Mouse (Mus musculus) MEL (cell line): ENCODE data around the gene Lrrc7.

ENCODE experiments used
- CTCF ChIP-seq, 3 experiments: IDR thresholded peaks in 2 of 3; conservative IDR thresholded peaks in 1 of 3; 2 replicates each; pipeline ENCODE4 v1.5.1; 2011 to 2012; ENCODE audit warnings: low read length in 3 of 3, low read depth in 2 of 3, mild to moderate bottlenecking in 2 of 3, improper control_type of control experiment in 1 of 3, inconsistent platforms in 1 of 3, mixed read lengths in 1 of 3, moderate library complexity in 1 of 3; ENCODE audit not compliant: control insufficient read depth in 1 of 3, insufficient read depth in 1 of 3, poor library complexity in 1 of 3, severe bottlenecking in 1 of 3
- E2F4 ChIP-seq: IDR thresholded peaks from 2 replicates; pipeline ENCODE4 v1.6.1; 2011; ENCODE audit warnings: low read depth, low read length, improper control_type of control experiment, borderline replicate concordance
- EP300 ChIP-seq, 2 experiments: IDR thresholded peaks; 2 replicates each; pipeline ENCODE4 v1.6.1; 2011; ENCODE audit warnings: improper control_type of control experiment in 2 of 2, low read length in 2 of 2, low read depth in 1 of 2, mild to moderate bottlenecking in 1 of 2
- JUND ChIP-seq: IDR thresholded peaks from 2 replicates; pipeline ENCODE4 v1.6.1; 2011; ENCODE audit warnings: low read depth, mild to moderate bottlenecking, improper control_type of control experiment, low read length
- ZKSCAN1 ChIP-seq: IDR thresholded peaks from 2 replicates; pipeline ENCODE4 v1.6.1; 2012; ENCODE audit warnings: low read depth, mild to moderate bottlenecking, inconsistent platforms, low read length, improper control_type of control experiment, moderate library complexity

DNA sequence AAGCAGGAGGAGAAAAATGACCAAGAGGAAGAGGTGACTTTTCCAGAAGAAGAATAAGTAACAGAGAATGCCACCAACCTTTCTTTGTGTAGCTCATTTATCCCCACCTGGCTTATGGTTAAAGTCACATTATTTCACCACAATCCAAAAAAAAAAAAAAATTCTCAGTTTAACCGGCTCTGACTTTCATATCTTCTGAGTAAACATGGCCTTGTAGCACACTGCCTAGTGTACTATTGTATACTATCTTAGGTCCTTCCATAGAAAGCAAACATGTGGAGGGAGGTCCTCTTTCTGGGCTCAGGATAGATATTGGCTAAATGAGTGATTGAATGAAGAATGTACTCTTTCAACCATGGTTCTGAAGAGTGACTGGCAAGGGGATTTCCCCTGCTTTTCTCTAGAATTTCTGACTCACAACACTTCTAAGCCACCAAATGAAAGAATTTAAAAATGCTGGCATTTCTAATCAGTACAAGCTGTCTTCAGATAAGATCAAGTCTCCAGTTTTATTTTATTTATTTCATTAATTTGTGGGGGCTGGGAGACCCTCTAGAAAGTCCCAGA lies 400.0 kb downstream of the Lrrc7 start:
- TF ChIP-seq JUND = no peak
- TF ChIP-seq ZKSCAN1 = no peak
- TF ChIP-seq E2F4 = no peak
- no peak for TF ChIP-seq EP300 (IDR thresholded peaks at IDR 0.05; ENCODE audit: low read depth in 1 of 2, low read length in 2 of 2)
- no peak for TF ChIP-seq CTCF (IDR thresholded peaks at IDR 0.05 in 2 of 3, conservative IDR thresholded peaks at IDR 0.05 in 1 of 3; ENCODE audit: control insufficient read depth in 1 of 3, insufficient read depth in 1 of 3, low read depth in 2 of 3, low read length in 3 of 3, poor library complexity in 1 of 3, severe bottlenecking in 1 of 3)
